Mouse (Mus musculus) ES-E14 (cell line): ENCODE measurements around the gene 4930404N11Rik. TPM values are rescaled to one million over a fixed set of nuclear protein-coding genes. Genes with fewer than 3 reads are reported as not detected.

Experiments
- DNase-seq: peaks from one replicate; pipeline ENCODE4 v3.0.0-alpha.2; 2013; ENCODE audit warnings: low read depth, low spot score
- H3K27ac ChIP-seq: 2 replicates; pipeline ENCODE4 v1.5.1; 2012; ENCODE audit warnings: low read depth, mild to moderate bottlenecking, low read length, moderate library complexity, mixed read lengths; ENCODE audit not compliant: poor library complexity, insufficient read depth, severe bottlenecking
- H3K36me3 ChIP-seq: 2 replicates; pipeline ENCODE4 v1.6.1; 2012; ENCODE audit warnings: mild to moderate bottlenecking, low read length, moderate library complexity, mixed read lengths; ENCODE audit not compliant: control insufficient read depth, poor library complexity, insufficient read depth, severe bottlenecking
- H3K4me1 ChIP-seq, 2 experiments: fragments of 150-350 bp in 1 of 2; sonication (generic) in 1 of 2; 2 replicates each; pipeline ENCODE4 v1.6.1; 2012; ENCODE audit warnings: low read length in 2 of 2, mild to moderate bottlenecking in 1 of 2, mixed read lengths in 1 of 2; ENCODE audit not compliant: control insufficient read depth in 2 of 2, insufficient read depth in 2 of 2, poor library complexity in 1 of 2
- H3K4me3 ChIP-seq, 2 experiments: fragments of 150-350 bp in 1 of 2; sonication (generic) in 1 of 2; 2 replicates each; pipeline ENCODE4 v1.5.1; 2012; ENCODE audit warnings: low read length in 2 of 2, low read depth in 1 of 2, mild to moderate bottlenecking in 1 of 2, mixed read lengths in 1 of 2; ENCODE audit not compliant: insufficient read depth in 1 of 2, poor library complexity in 1 of 2, severe bottlenecking in 1 of 2
- H3K9ac ChIP-seq: 2 replicates; pipeline ENCODE4 v1.6.1; 2012; ENCODE audit warnings: low read depth, mild to moderate bottlenecking, low read length, mixed read lengths; ENCODE audit not compliant: poor library complexity, insufficient read depth, severe bottlenecking
- H3K9me3 ChIP-seq: fragments of 150-350 bp; sonication (generic); 2 replicates; pipeline ENCODE4 v1.6.1; 2012; ENCODE audit warnings: low read depth, mild to moderate bottlenecking, low read length; ENCODE audit not compliant: control insufficient read depth, insufficient read depth
- CHD2 ChIP-seq: IDR thresholded peaks from 2 replicates; pipeline ENCODE4 v1.6.1; 2014; ENCODE audit warnings: mild to moderate bottlenecking, low read depth, low read length, inconsistent platforms
- HCFC1 ChIP-seq: IDR thresholded peaks from 2 replicates; pipeline ENCODE4 v1.6.1; 2012; ENCODE audit warnings: low read length, inconsistent platforms, borderline replicate concordance; ENCODE audit not compliant: insufficient read depth
- MAFK ChIP-seq: IDR thresholded peaks from 2 replicates; pipeline ENCODE4 v1.6.1; 2014; ENCODE audit warnings: mild to moderate bottlenecking, low read depth, low read length, inconsistent platforms; ENCODE audit not compliant: insufficient read depth
- ZC3H11A ChIP-seq: IDR thresholded peaks from 2 replicates; pipeline ENCODE4 v1.6.1; 2012; ENCODE audit warnings: low read depth, mild to moderate bottlenecking, inconsistent platforms, low read length, borderline replicate concordance
- ZNF384 ChIP-seq: IDR thresholded peaks from 2 replicates; pipeline ENCODE4 v1.6.1; 2012; ENCODE audit warnings: low read depth, low read length, inconsistent platforms
- in situ Hi-C, 2 experiments: fragments of 600-800 bp; cut with MboI; formaldehyde crosslinking; loops; one replicate each; pipeline ENCODE4 v1.15.1; 2025; ENCODE audit warnings: low sequenced_read_pairs in 2 of 2, inconsistent platforms in 1 of 2; ENCODE audit not compliant: unreplicated experiment in 2 of 2
- total RNA-seq: library from RNA; depleted of rRNA; stranded (reverse); fragments of 300-350 nt; gene quantifications from 2 replicates; pipeline ENCODE4 v1.2.3, GENCODE M21; 2012

The 4930404N11Rik gene
- total RNA-seq, 1 experiment = 9.4 TPM

- Histone ChIP-seq H3K36me3 (peaks cover 51% of the 10 kb centered on the region), H3K9me3 (no peaks in the 10 kb centered on the region), H3K27ac (no peak overlapping the region), H3K4me1 (peaks cover 5 to 25% of the 10 kb centered on the region in 2 experiments; a peak in 3 of 4 replicates), H3K4me3 (no peak overlapping the region), H3K9ac (no peak overlapping the region)
- no peak for DNase-seq
- TF ChIP-seq HCFC1 (no peak), CHD2 (no peak), ZC3H11A (no peak), ZNF384 (no peak), MAFK (no peak)
- in situ Hi-C loops = no loop called here
These were observed 40.4 kb downstream of the 4930404N11Rik start for GRCm38 (mm10) chr10:81325176-81325575.

- H3K4me1 ChIP-seq = peaks cover 5 to 25% of the 10 kb centered on the region in 2 experiments; a peak in 3 of 4 replicates
- no peak for TF ChIP-seq ZC3H11A
- TF ChIP-seq HCFC1 = no peak
- TF ChIP-seq CHD2 = no peak
- TF ChIP-seq ZNF384 = no peak
- no peak for TF ChIP-seq MAFK
- in situ Hi-C loops = no loop called here
- DNase-seq = no peak
- H3K9me3 ChIP-seq = no peaks in the 10 kb centered on the region
- no peak overlapping the region for H3K9ac ChIP-seq
- peaks cover 51% of the 10 kb centered on the region for H3K36me3 ChIP-seq
- H3K27ac ChIP-seq = no peak overlapping the region
- no peak overlapping the region for H3K4me3 ChIP-seq
These were observed 41.7 kb downstream of the 4930404N11Rik start for GRCm38 (mm10) chr10:81323791-81324530.

- H3K36me3 ChIP-seq = peaks cover 56% of the 10 kb centered on the region
- H3K4me1 ChIP-seq = peaks cover 1 to 20% of the 10 kb centered on the region in 2 experiments; a peak in 3 of 4 replicates
- H3K27ac ChIP-seq = no peak overlapping the region
- in situ Hi-C loops = no loop called here
- no peak for DNase-seq
- no peak overlapping the region for H3K9ac ChIP-seq
- H3K4me3 ChIP-seq = no peak overlapping the region
- no peaks in the 10 kb centered on the region for H3K9me3 ChIP-seq
- TF ChIP-seq ZC3H11A (no peak), MAFK (no peak), CHD2 (no peak), ZNF384 (no peak), HCFC1 (no peak)
These were observed 42.4 kb downstream of the 4930404N11Rik start for GRCm38 (mm10) chr10:81323141-81323775.

- DNase-seq = no peak
- Histone ChIP-seq H3K9me3 (no peaks in the 10 kb centered on the region), H3K36me3 (peaks cover 59% of the 10 kb centered on the region), H3K4me3 (peak overlapping the region in 1 of 2 experiments; percentile 60; a peak in 1 of 4 replicates), H3K9ac (0 out of 2 replicates have a peak overlapping the region, but pooled peaks have one; percentile 13), H3K4me1 (peaks cover 0 to 20% of the 10 kb centered on the region in 2 experiments; a peak in 2 of 4 replicates), H3K27ac (0 out of 2 replicates have a peak overlapping the region, but pooled peaks have one; percentile 8)
- no peak for TF ChIP-seq CHD2
- TF ChIP-seq ZNF384 = no peak
- TF ChIP-seq HCFC1 = no peak
- no peak for TF ChIP-seq ZC3H11A
- TF ChIP-seq MAFK = no peak
- in situ Hi-C loops = no loop called here
These were observed 43.2 kb downstream of the 4930404N11Rik start for GRCm38 (mm10) chr10:81322444-81322843.
